Mouse (Mus musculus) small intestine, adult 2 months (tissue): ENCODE results near the gene Metap1. TPM values are rescaled to one million over a fixed set of nuclear protein-coding genes. Genes with fewer than 3 reads are reported as not detected.

Experiments
- H3K27ac ChIP-seq: fragments of 200-500 bp; 2 replicates; pipeline ENCODE4 v1.5.1; 2012; ENCODE audit warnings: low read depth, low read length, control low read depth, inconsistent platforms; ENCODE audit not compliant: insufficient read depth
- H3K27me3 ChIP-seq: fragments of 200-500 bp; 2 replicates; pipeline ENCODE4 v1.6.1; 2012; ENCODE audit warnings: mild to moderate bottlenecking, moderate library complexity, low read length, inconsistent platforms; ENCODE audit not compliant: control insufficient read depth, insufficient read depth
- H3K36me3 ChIP-seq: fragments of 200-500 bp; 2 replicates; pipeline ENCODE4 v1.6.1; 2012; ENCODE audit warnings: mild to moderate bottlenecking, low read length, control low read depth, inconsistent platforms; ENCODE audit not compliant: control insufficient read depth, insufficient read depth
- H3K4me1 ChIP-seq: fragments of 200-500 bp; 2 replicates; pipeline ENCODE4 v1.6.1; 2012; ENCODE audit warnings: low read length, inconsistent platforms, mixed read lengths; ENCODE audit not compliant: control insufficient read depth, insufficient read depth, insufficient read length
- H3K4me3 ChIP-seq: fragments of 200-500 bp; 2 replicates; pipeline ENCODE4 v1.5.1; 2012; ENCODE audit warnings: low read depth, mild to moderate bottlenecking, control low read depth, inconsistent platforms, low read length, moderate library complexity
- CTCF ChIP-seq: fragments of 200-500 bp; IDR thresholded peaks from 2 replicates; pipeline ENCODE4 v1.5.1; 2012; ENCODE audit warnings: low read depth, mild to moderate bottlenecking, control low read depth, inconsistent platforms, low read length, moderate library complexity, mixed read lengths; ENCODE audit not compliant: insufficient replicate concordance, insufficient read length; ENCODE audit errors: extremely low read depth
- POLR2A ChIP-seq: fragments of 200-500 bp; IDR thresholded peaks from 2 replicates; pipeline ENCODE4 v1.6.1; 2012; ENCODE audit warnings: low read depth, mild to moderate bottlenecking, control low read depth, inconsistent platforms, low read length, moderate library complexity
- WGBS: fragments of 180-500 bp; shearing (Covaris S2); methylation state at CpG from one replicate; pipeline ENCODE4 v1.1.7; 2018; 5-methylcytosine and 5-hydroxymethylcytosine counted together
- polyA plus RNA-seq: library from polyadenylated mRNA; depleted of rRNA; stranded (reverse); fragments of >200 nt; gene quantifications from 2 replicates; pipeline ENCODE4 v1.2.3, GENCODE M21; 2012

Metap1 gene
- polyA plus RNA-seq, 1 experiment, result 6.6 TPM

DNA sequence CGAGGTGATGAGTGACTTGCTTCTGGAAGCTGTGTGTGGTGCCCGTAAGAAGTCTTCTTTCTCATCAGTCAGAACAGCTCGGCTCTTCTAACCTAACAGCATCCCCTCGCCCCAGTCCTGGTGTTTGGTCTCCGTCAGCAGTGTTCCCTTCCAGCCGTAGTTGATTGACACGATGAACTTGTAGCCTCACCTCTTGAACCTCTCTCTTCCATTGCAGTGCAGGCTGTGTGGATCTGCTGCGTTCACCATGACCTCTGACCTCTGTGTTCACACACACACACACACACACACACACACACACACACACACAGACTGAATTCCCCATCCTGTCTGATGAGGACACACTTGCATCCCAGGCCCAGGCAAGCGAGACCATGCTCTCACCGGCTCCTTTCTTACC is 37.1 kb downstream of the Metap1 start:
- Histone ChIP-seq H3K4me3 (no peak overlapping the region), H3K27me3 (no peaks in the 10 kb centered on the region), H3K36me3 (peaks cover 61% of the 10 kb centered on the region), H3K27ac (no peak overlapping the region), H3K4me1 (no peaks in the 10 kb centered on the region)
- no peak for TF ChIP-seq POLR2A
- no peak for TF ChIP-seq CTCF
- WGBS, result 90% methylated on average over 10 of the region's 10 CpGs

- Histone ChIP-seq H3K4me3 (no peak overlapping the region), H3K27ac (no peak overlapping the region), H3K4me1 (no peaks in the 10 kb centered on the region), H3K36me3 (peaks cover 50% of the 10 kb centered on the region), H3K27me3 (no peaks in the 10 kb centered on the region)
- 71% methylated on average over 12 of the region's 12 CpGs for WGBS
- TF ChIP-seq POLR2A (no peak), CTCF (no peak)
These were observed 41.0 kb downstream of the Metap1 start for GRCm38 (mm10) chr3:138448077-138448860.

DNA sequence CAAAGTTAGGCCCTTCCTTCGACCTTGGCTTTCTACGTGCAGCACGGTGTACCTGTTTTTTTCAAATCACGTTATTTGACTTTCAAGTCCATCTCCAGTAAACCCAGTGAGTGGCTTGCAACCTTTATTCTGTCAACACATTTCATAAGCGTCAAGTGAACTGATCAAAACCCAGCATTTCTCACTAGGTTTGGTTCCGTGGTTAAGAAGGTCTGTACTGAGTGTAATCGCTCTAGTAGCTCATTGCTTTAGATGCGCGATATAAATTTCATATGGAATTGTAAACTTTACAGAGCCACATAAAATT is 45.9 kb downstream of the Metap1 start:
- WGBS, result 2% methylated on average over 9 of the region's 9 CpGs
- H3K4me3 ChIP-seq, result peak overlapping the region; percentile 91
- no peaks in the 10 kb centered on the region for H3K27me3 ChIP-seq

DNA sequence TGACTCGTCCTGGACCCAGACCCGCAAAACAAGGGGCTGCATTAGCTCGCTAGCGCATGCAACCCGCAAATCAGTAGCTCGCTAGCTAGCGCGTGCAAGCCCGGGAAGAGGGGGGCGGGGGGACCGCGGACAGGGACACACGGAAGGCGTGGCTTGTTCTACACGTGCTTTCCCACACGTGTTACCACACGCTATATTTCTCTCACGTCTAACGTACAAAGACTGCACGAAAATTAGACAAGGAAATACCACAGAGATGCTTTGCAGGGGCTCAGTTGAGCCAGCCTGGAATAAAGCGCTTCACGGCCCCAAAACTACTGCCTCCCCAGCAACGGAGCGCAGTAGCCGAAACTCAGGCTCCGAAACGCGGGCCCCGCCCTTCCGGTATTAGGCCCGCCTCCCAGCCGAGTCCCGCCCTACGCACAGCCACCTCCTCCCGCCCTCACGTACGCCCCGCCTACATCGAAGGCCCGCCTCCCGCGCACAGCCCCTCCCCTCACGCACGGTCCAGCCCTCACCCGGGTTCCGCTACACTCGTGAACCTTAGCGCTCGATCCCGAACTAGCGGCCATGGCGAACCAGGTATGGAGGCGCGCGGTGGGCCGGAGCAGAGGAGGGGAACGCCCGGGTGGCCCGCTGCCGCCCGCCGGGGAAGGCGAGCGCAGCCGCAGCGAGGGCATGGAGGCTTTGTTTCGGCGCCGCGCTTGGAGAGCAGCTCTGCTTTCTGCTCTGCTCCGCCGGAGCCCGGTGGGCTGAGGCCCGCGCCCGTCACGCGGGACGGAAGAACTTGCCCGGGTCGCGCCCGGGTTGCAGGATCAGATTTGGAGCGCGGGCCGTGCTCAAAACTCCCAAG is 46.5 kb downstream of the Metap1 start, which contains the start of gene Adh5:
TSS of gene Adh5 (plus strand) at position 482 of the 853 bp plus-strand sequence.
- Histone ChIP-seq H3K27ac (peak within 1 kb of the TSS; percentile 26; the same call in 1 of the 2 replicates), H3K27me3 (no peaks in the 10 kb centered on the region), H3K36me3 (peaks cover 13% of the 10 kb centered on the region), H3K4me3 (peak within 1 kb of the TSS; percentile 91), H3K4me1 (no peaks in the 10 kb centered on the region; the same call in 1 of the 2 replicates)
- WGBS, result under 1% methylated on average over 86 of the region's 86 CpGs
- TF ChIP-seq CTCF (no peak), POLR2A (peak; percentile 60)

More for the DNA sequence above, 45.9 kb downstream of the Metap1 start:
- Histone ChIP-seq H3K4me1 (no peaks in the 10 kb centered on the region; the same call in 1 of the 2 replicates), H3K27ac (peak overlapping the region; percentile 26; the same call in 1 of the 2 replicates), H3K36me3 (peaks cover 17% of the 10 kb centered on the region)
- no peak for TF ChIP-seq POLR2A
- TF ChIP-seq CTCF, result no peak

DNA sequence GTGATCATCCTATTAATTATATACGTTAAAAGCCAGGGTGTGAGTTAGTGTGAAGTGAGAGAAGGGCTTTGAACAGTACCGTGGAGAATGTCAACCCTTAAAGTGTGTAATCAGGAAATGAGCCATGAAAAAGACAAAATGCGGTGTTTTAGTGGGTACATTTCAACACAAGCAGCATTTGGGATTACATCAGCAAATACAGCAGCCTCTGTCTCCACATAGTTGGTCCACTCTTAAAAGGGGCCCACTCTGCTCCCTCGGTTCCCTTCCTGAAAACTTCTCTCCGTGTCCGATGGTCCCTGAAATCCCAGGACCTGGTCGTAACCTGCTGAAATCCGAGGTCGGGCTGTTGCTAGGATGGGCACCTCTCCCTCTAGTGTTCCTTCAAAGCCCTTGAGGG is 47.1 kb downstream of the Metap1 start:
- Histone ChIP-seq H3K27ac (no peak overlapping the region), H3K4me1 (no peaks in the 10 kb centered on the region; the same call in 1 of the 2 replicates), H3K36me3 (peaks cover 8% of the 10 kb centered on the region), H3K27me3 (no peaks in the 10 kb centered on the region), H3K4me3 (peak overlapping the region; percentile 91)
- WGBS, result 2% methylated on average over 9 of the region's 9 CpGs
- no peak for TF ChIP-seq CTCF
- no peak for TF ChIP-seq POLR2A

DNA sequence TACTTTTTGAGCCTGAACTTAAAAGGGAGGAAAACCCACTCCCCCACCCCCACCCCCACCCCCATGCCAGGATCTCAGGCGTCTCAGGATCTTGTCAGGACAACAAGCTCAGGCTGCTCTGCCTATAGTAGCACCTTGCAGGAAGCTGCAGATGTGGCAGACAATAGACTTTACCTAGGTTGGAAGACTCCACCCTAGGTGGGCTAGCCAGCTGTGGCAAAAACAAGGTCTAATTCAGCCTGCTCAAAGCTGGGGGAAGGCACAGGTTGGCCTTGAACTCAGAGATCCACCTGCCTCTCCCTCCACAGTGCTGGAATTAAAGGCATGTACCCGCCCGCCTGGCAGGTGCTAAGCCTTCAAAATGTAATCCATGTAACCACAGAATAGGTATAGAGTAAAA is 50.6 kb downstream of the Metap1 start:
- WGBS, result 90% methylated on average over 3 of the region's 3 CpGs
- TF ChIP-seq POLR2A (no peak), CTCF (no peak)
- Histone ChIP-seq H3K27ac (no peak overlapping the region), H3K4me1 (no peaks in the 10 kb centered on the region; the same call in 1 of the 2 replicates), H3K4me3 (no peak overlapping the region), H3K36me3 (no peaks in the 10 kb centered on the region), H3K27me3 (no peaks in the 10 kb centered on the region)

DNA sequence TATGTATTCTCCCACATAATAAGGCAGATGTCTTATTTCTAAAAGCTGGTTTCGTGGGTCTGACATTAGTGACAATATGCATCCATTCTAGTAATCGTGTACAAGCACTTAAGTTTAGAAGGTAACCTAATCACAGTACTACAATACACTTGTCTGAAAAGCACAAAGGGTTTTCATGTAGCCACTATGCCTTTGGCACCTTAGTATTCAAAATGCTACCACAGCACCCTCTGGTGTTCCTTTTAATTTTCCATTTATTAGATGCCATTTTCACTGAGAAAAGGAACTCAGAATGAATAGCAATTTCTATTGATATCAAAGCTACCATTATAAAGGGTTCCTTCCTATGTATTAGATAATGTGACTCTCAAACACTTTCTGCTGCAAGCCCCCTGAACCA is 57.5 kb downstream of the Metap1 start:
- H3K36me3 ChIP-seq, result no peaks in the 10 kb centered on the region
- TF ChIP-seq POLR2A, result no peak
- TF ChIP-seq CTCF, result no peak
- 41% methylated on average over 2 of the region's 2 CpGs for WGBS
- peaks cover 7% of the 10 kb centered on the region; the same call in 1 of the 2 replicates for H3K4me1 ChIP-seq
- no peak overlapping the region for H3K4me3 ChIP-seq
- H3K27ac ChIP-seq, result no peak overlapping the region
- H3K27me3 ChIP-seq, result no peaks in the 10 kb centered on the region
